Mouse (Mus musculus) hindbrain, embryonic 16.5 days (tissue): ENCODE data around the gene Ccdc182. TPM values are rescaled to one million over a fixed set of nuclear protein-coding genes. Genes with fewer than 3 reads are reported as not detected.

Experiments used
- ATAC-seq: fragments of 200-750 bp; cut with Nextera tagmentation; 2 replicates; pipeline ENCODE4 v1.8.0; 2017; ENCODE audit warnings: moderate TSS enrichment, moderate library complexity
- H3K27ac ChIP-seq: fragments of 300-500 bp; sonication (generic); 2 replicates; pipeline ENCODE4 v1.5.1; 2014; ENCODE audit warnings: low read depth, mild to moderate bottlenecking, control low read depth, low read length, moderate library complexity
- H3K27me3 ChIP-seq: fragments of 300-500 bp; sonication (generic); replicated peaks from 2 replicates; pipeline ENCODE4 v1.6.1; 2014; ENCODE audit warnings: low read length; ENCODE audit not compliant: control insufficient read depth, insufficient read depth
- H3K36me3 ChIP-seq: fragments of 300-500 bp; sonication (generic); 2 replicates; pipeline ENCODE4 v1.6.1; 2014; ENCODE audit warnings: mild to moderate bottlenecking, low read length, moderate library complexity, mixed read lengths; ENCODE audit not compliant: control insufficient read depth, insufficient read depth
- H3K4me1 ChIP-seq: fragments of 300-500 bp; sonication (generic); 2 replicates; pipeline ENCODE4 v1.6.1; 2014; ENCODE audit warnings: low read depth, low read length; ENCODE audit not compliant: control insufficient read depth, insufficient read depth
- H3K4me2 ChIP-seq: fragments of 300-500 bp; sonication (generic); 2 replicates; pipeline ENCODE4 v1.6.1; 2014; ENCODE audit warnings: mild to moderate bottlenecking, low read length, control low read depth, moderate library complexity
- H3K4me3 ChIP-seq: fragments of 300-500 bp; sonication (generic); 2 replicates; pipeline ENCODE4 v1.5.1; 2014; ENCODE audit warnings: mild to moderate bottlenecking, low read length, control low read depth, moderate library complexity
- H3K9ac ChIP-seq: fragments of 300-500 bp; sonication (generic); 2 replicates; pipeline ENCODE4 v1.6.1; 2014; ENCODE audit warnings: low read depth, mild to moderate bottlenecking, control low read depth, low read length, moderate library complexity
- H3K9me3 ChIP-seq: fragments of 300-500 bp; sonication (generic); 2 replicates; pipeline ENCODE4 v1.6.1; 2014; ENCODE audit warnings: mild to moderate bottlenecking, low read length, moderate library complexity; ENCODE audit not compliant: control insufficient read depth
- WGBS: fragments of 180-500 bp; shearing (Covaris S2); extraction: QIAGEN DNeasy Blood & Tissue Kit; methylation state at CpG from one replicate; pipeline ENCODE4 v1.1.7; 2014; 5-methylcytosine and 5-hydroxymethylcytosine counted together
- polyA plus RNA-seq: library from polyadenylated mRNA; unstranded; fragments of >200 nt; fragmentation: Nextera tagmentation; extraction: Ambion mirVana; gene quantifications from 2 replicates; pipeline ENCODE4 v1.2.1, GENCODE M21; 2015

Ccdc182 gene
- polyA plus RNA-seq, 1 experiment from 2014 or later: 0.13 TPM

- H3K27ac ChIP-seq: no peak overlapping the region
- peak overlapping the region; percentile 8; the same call in 1 of the 2 replicates for H3K9ac ChIP-seq
- no peaks in the 10 kb centered on the region for H3K36me3 ChIP-seq
These were observed 16.9 kb downstream of the Ccdc182 start for GRCm38 (mm10) chr11:88310773-88311172.

GRCm38 (mm10) chr11:88311606-88312005 lies 17.7 kb downstream of the Ccdc182 start:
- Histone ChIP-seq H3K27ac (no peak overlapping the region), H3K36me3 (no peaks in the 10 kb centered on the region), H3K4me3 (no peak overlapping the region), H3K9ac (no peak overlapping the region), H3K4me1 (peaks cover 28% of the 10 kb centered on the region), H3K4me2 (no peak overlapping the region), H3K27me3 (no peaks in the 10 kb centered on the region), H3K9me3 (no peaks in the 10 kb centered on the region)
- ATAC-seq: no peak
- WGBS: 55% methylated on average over 7 of the region's 7 CpGs

More at GRCm38 (mm10) chr11:88310773-88311172, 16.9 kb downstream of the Ccdc182 start:
- 58% methylated on average over 6 of the region's 6 CpGs for WGBS
- peaks cover 28% of the 10 kb centered on the region for H3K4me1 ChIP-seq
- no peak overlapping the region for H3K4me2 ChIP-seq
- no peak overlapping the region for H3K4me3 ChIP-seq
- no peaks in the 10 kb centered on the region for H3K27me3 ChIP-seq
- no peak for ATAC-seq
- H3K9me3 ChIP-seq: no peaks in the 10 kb centered on the region

- no peak overlapping the region for H3K4me3 ChIP-seq
- ATAC-seq: no peak
- WGBS: 21% methylated on average over 8 of the region's 8 CpGs
These were observed 19.7 kb downstream of the Ccdc182 start for GRCm38 (mm10) chr11:88313512-88313911.

GRCm38 (mm10) chr11:88314471-88314870 lies 20.6 kb downstream of the Ccdc182 start:
- H3K4me3 ChIP-seq: no peak overlapping the region
- H3K4me1 ChIP-seq: peaks cover 20% of the 10 kb centered on the region
- WGBS: 45% methylated on average over 6 of the region's 6 CpGs
- no peaks in the 10 kb centered on the region for H3K27me3 ChIP-seq
- H3K9ac ChIP-seq: no peak overlapping the region
- no peak overlapping the region for H3K27ac ChIP-seq
- no peaks in the 10 kb centered on the region for H3K36me3 ChIP-seq
- no peaks in the 10 kb centered on the region for H3K9me3 ChIP-seq
- H3K4me2 ChIP-seq: no peak overlapping the region
- no peak for ATAC-seq

More at GRCm38 (mm10) chr11:88313512-88313911, 19.7 kb downstream of the Ccdc182 start:
- H3K9ac ChIP-seq: no peak overlapping the region
- H3K4me1 ChIP-seq: peaks cover 28% of the 10 kb centered on the region
- no peaks in the 10 kb centered on the region for H3K36me3 ChIP-seq
- no peak overlapping the region for H3K27ac ChIP-seq
- H3K27me3 ChIP-seq: no peaks in the 10 kb centered on the region
- no peak overlapping the region for H3K4me2 ChIP-seq
- H3K9me3 ChIP-seq: no peaks in the 10 kb centered on the region

- H3K4me1 ChIP-seq: peaks cover 14% of the 10 kb centered on the region
- H3K9ac ChIP-seq: no peak overlapping the region
- H3K27ac ChIP-seq: no peak overlapping the region
These were observed 21.5 kb downstream of the Ccdc182 start for GRCm38 (mm10) chr11:88315393-88315792.

GRCm38 (mm10) chr11:88318850-88319249 lies 25.0 kb downstream of the Ccdc182 start:
- Histone ChIP-seq H3K27me3 (no peaks in the 10 kb centered on the region), H3K27ac (no peak overlapping the region), H3K9me3 (no peaks in the 10 kb centered on the region), H3K4me3 (no peak overlapping the region), H3K4me1 (peaks cover 2% of the 10 kb centered on the region; the same call in 1 of the 2 replicates), H3K4me2 (no peak overlapping the region), H3K9ac (no peak overlapping the region), H3K36me3 (no peaks in the 10 kb centered on the region)
- WGBS: 70% methylated on average over 5 of the region's 5 CpGs
- ATAC-seq: no peak

More at GRCm38 (mm10) chr11:88315393-88315792, 21.5 kb downstream of the Ccdc182 start:
- Histone ChIP-seq H3K9me3 (no peaks in the 10 kb centered on the region), H3K36me3 (no peaks in the 10 kb centered on the region), H3K4me3 (no peak overlapping the region), H3K4me2 (no peak overlapping the region), H3K27me3 (no peaks in the 10 kb centered on the region)
- WGBS: 90% methylated on average over 5 of the region's 5 CpGs
- ATAC-seq: no peak

- Histone ChIP-seq H3K27me3 (no peaks in the 10 kb centered on the region), H3K4me1 (peaks cover 16% of the 10 kb centered on the region), H3K36me3 (no peaks in the 10 kb centered on the region), H3K9ac (no peak overlapping the region), H3K4me2 (no peak overlapping the region), H3K27ac (peak overlapping the region; percentile 42; the same call in 1 of the 2 replicates), H3K4me3 (no peak overlapping the region), H3K9me3 (no peaks in the 10 kb centered on the region)
- 9% methylated on average over 4 of the region's 4 CpGs for WGBS
- ATAC-seq: peak; percentile 79
These were observed 33.2 kb downstream of the Ccdc182 start for GRCm38 (mm10) chr11:88327016-88327415.

GRCm38 (mm10) chr11:88328813-88329595 lies 35.1 kb downstream of the Ccdc182 start:
- ATAC-seq: peak; percentile 46
- Histone ChIP-seq H3K9me3 (no peaks in the 10 kb centered on the region), H3K4me2 (no peak overlapping the region), H3K4me1 (peaks cover 16% of the 10 kb centered on the region), H3K4me3 (no peak overlapping the region), H3K27me3 (no peaks in the 10 kb centered on the region), H3K36me3 (no peaks in the 10 kb centered on the region), H3K27ac (peak overlapping the region; percentile 52; the same call in 1 of the 2 replicates), H3K9ac (no peak overlapping the region)
- 62% methylated on average over 17 of the region's 17 CpGs for WGBS

- no peaks in the 10 kb centered on the region for H3K27me3 ChIP-seq
- no peak overlapping the region for H3K4me2 ChIP-seq
- H3K4me3 ChIP-seq: no peak overlapping the region
- peak overlapping the region; percentile 48 for H3K27ac ChIP-seq
- no peaks in the 10 kb centered on the region for H3K9me3 ChIP-seq
- 31% methylated on average over 11 of the region's 11 CpGs for WGBS
- no peak overlapping the region for H3K9ac ChIP-seq
- ATAC-seq: peak; percentile 50; the same call in 1 of the 2 replicates
- H3K4me1 ChIP-seq: peaks cover 16% of the 10 kb centered on the region
- no peaks in the 10 kb centered on the region for H3K36me3 ChIP-seq
These were observed 36.9 kb downstream of the Ccdc182 start for GRCm38 (mm10) chr11:88330799-88331198.
